Mouse (Mus musculus) MEL (cell line): Measurements from ENCODE around the gene Kcne3.

Source experiments
- CHD2 ChIP-seq: IDR thresholded peaks from 2 replicates; pipeline ENCODE4 v1.6.1; 2011; ENCODE audit warnings: low read length, improper control_type of control experiment
- CTCF ChIP-seq, 3 experiments: IDR thresholded peaks in 2 of 3; conservative IDR thresholded peaks in 1 of 3; 2 replicates each; pipeline ENCODE4 v1.5.1; 2011 to 2012; ENCODE audit warnings: low read length in 3 of 3, low read depth in 2 of 3, mild to moderate bottlenecking in 2 of 3, improper control_type of control experiment in 1 of 3, inconsistent platforms in 1 of 3, mixed read lengths in 1 of 3, moderate library complexity in 1 of 3; ENCODE audit not compliant: control insufficient read depth in 1 of 3, insufficient read depth in 1 of 3, poor library complexity in 1 of 3, severe bottlenecking in 1 of 3
- E2F4 ChIP-seq: IDR thresholded peaks from 2 replicates; pipeline ENCODE4 v1.6.1; 2011; ENCODE audit warnings: low read depth, low read length, improper control_type of control experiment, borderline replicate concordance
- ELF1 ChIP-seq: IDR thresholded peaks from 2 replicates; pipeline ENCODE4 v1.6.1; 2014; ENCODE audit warnings: low read depth, mild to moderate bottlenecking, inconsistent platforms, low read length, improper control_type of control experiment, moderate library complexity
- EP300 ChIP-seq, 2 experiments: IDR thresholded peaks; 2 replicates each; pipeline ENCODE4 v1.6.1; 2011; ENCODE audit warnings: improper control_type of control experiment in 2 of 2, low read length in 2 of 2, low read depth in 1 of 2, mild to moderate bottlenecking in 1 of 2
- HCFC1 ChIP-seq: IDR thresholded peaks from 2 replicates; pipeline ENCODE4 v1.6.1; 2012; ENCODE audit warnings: low read depth, mild to moderate bottlenecking, inconsistent platforms, low read length, improper control_type of control experiment, moderate library complexity
- MAFK ChIP-seq: IDR thresholded peaks from 2 replicates; pipeline ENCODE4 v1.6.1; 2011; ENCODE audit warnings: low read depth, mild to moderate bottlenecking, low read length, improper control_type of control experiment, borderline replicate concordance
- MEF2A ChIP-seq: IDR thresholded peaks from 2 replicates; pipeline ENCODE4 v1.6.1; 2014; ENCODE audit warnings: low read depth, mild to moderate bottlenecking, inconsistent platforms, low read length, improper control_type of control experiment; ENCODE audit not compliant: poor library complexity, insufficient replicate concordance, severe bottlenecking; ENCODE audit errors: extremely low read depth
- NELFE ChIP-seq: IDR thresholded peaks from 2 replicates; pipeline ENCODE4 v1.6.1; 2011; ENCODE audit warnings: low read depth, low read length, improper control_type of control experiment
- NRF1 ChIP-seq: IDR thresholded peaks from 2 replicates; pipeline ENCODE4 v1.6.1; 2014; ENCODE audit warnings: low read depth, mild to moderate bottlenecking, inconsistent platforms, low read length, improper control_type of control experiment, moderate library complexity; ENCODE audit not compliant: poor library complexity, insufficient read depth, severe bottlenecking
- POLR2A ChIP-seq, 2 experiments: IDR thresholded peaks; 2 replicates each; pipeline ENCODE4 v1.6.1; 2011 to 2012; ENCODE audit warnings: low read length in 2 of 2, mild to moderate bottlenecking in 2 of 2, control low read depth in 1 of 2, improper control_type of control experiment in 1 of 2, low read depth in 1 of 2, moderate library complexity in 1 of 2; ENCODE audit not compliant: control insufficient read depth in 1 of 2, insufficient read depth in 1 of 2, poor library complexity in 1 of 2
- RAD21 ChIP-seq: IDR thresholded peaks from 2 replicates; pipeline ENCODE4 v1.6.1; 2011; ENCODE audit warnings: mild to moderate bottlenecking, low read depth, low read length, improper control_type of control experiment
- ZC3H11A ChIP-seq: IDR thresholded peaks from 2 replicates; pipeline ENCODE4 v1.6.1; 2012; ENCODE audit warnings: low read depth, mild to moderate bottlenecking, inconsistent platforms, low read length, improper control_type of control experiment

DNA sequence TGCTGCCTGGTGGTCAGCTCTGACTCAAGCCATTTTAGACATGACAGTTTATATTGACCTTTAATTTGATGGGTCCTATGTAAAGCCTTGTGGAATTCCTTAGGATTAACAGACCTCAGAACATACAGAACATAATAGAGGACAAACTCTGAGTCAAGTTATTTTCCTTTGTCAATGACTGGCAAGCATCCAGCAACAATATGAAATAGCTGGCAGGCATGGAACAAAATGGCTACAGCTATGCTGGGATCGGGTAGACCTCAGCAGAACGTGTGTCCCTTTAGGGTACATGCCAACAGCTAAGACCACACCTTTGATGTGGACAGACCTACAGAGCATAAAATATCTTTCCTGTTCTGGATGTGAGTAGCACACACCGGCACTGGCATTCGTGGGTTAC is 12.8 kb upstream of the Kcne3 start:
- TF ChIP-seq E2F4 (no peak), NELFE (no peak), CTCF (IDR thresholded peaks at IDR 0.05 in 2 of 3, conservative IDR thresholded peaks at IDR 0.05 in 1 of 3; ENCODE audit: control insufficient read depth in 1 of 3, insufficient read depth in 1 of 3, low read depth in 2 of 3, low read length in 3 of 3, poor library complexity in 1 of 3, severe bottlenecking in 1 of 3) (no peak), MEF2A (no peak), NRF1 (no peak), MAFK (no peak), POLR2A (IDR thresholded peaks at IDR 0.05; ENCODE audit: control insufficient read depth in 1 of 2, insufficient read depth in 1 of 2, low read depth in 1 of 2, low read length in 2 of 2, poor library complexity in 1 of 2) (no peak), EP300 (IDR thresholded peaks at IDR 0.05; ENCODE audit: low read depth in 1 of 2, low read length in 2 of 2) (no peak), RAD21 (no peak), ELF1 (no peak), HCFC1 (no peak), ZC3H11A (no peak), CHD2 (no peak)
